Mouse (Mus musculus) embryo, embryonic 9.5 days (tissue): ENCODE results near the gene F930015N05Rik.

Source experiments
- DNase-seq: peaks from one replicate; pipeline ENCODE4 v3.0.0-alpha.2; 2017; ENCODE audit errors: extremely low spot score

The F930015N05Rik gene

DNA sequence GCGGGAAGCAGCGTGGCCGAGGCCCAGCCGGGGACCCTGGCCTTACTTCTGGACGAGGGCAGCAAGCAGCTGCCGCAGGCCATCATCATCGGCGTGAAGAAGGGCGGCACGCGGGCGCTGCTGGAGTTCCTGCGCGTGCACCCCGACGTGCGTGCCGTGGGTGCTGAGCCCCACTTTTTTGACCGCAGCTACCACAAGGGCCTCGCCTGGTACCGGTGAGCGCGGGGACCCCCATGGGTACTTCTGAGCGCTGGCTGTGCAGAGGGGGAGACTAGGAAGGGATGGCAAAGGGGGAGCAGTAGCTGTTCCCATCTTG, at the start of gene F930015N05Rik:
Gene F930015N05Rik (minus strand): TSS at position 242 of the 316 bp plus-strand sequence.
- DNase-seq = no peak

DNA sequence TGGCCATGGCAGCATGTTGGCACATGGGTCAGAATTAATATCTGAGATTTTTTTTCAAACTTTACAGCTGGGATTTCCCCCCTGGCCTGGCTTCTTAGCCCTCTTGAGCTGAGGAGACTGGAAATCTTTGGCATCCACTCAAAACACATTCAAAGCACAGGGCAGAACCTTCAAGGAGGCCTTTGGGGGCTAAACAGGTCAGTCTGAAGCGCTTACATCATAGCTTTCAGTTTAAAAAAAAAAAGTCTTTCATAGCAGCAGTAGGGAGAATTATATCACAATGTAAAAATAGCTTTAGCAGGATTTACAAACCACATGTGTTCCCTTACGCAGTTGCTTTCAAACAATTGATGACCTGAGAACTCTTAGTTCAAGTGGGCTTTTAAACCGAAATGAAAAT, 45.0 kb upstream of the F930015N05Rik start:
- DNase-seq = no peak

DNA sequence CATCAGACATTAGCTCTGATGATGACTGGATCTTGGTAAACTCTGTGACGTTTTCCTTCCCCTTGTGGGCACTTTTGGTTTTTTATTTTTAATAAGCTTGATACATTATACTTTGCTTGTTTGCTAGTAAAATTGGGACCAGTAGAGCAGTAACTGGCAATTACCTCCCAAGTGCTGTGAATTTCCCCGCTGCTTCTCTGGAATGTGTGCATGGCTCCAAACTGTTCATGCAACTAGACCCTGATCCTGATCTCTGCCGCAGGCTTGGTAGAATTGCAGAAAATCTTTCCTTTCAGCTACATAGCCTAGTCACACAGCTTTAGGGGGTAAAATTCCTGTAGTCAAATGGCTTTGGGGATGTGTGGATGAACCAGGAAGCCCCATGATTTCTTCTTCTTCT, 37.2 kb upstream of the F930015N05Rik start:
- DNase-seq = no peak

DNA sequence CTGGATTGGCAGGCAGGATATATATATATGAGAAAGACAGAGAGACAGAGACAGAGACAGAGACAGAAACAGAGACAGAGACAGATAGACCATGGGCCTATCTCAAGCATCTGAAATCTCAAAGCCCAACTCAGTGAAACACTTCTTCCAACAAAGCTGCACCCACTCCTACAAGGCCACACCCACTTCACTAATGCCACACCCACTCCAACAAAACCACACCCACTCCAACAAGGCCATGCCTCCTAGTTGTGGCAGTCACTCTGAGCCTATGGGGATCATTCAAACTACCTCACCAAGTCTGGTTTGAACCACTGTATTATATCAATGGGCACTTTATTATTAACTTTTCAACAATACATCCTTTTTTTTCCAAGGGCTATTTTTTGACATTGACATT, 34.2 kb upstream of the F930015N05Rik start:
- DNase-seq = no peak

DNA sequence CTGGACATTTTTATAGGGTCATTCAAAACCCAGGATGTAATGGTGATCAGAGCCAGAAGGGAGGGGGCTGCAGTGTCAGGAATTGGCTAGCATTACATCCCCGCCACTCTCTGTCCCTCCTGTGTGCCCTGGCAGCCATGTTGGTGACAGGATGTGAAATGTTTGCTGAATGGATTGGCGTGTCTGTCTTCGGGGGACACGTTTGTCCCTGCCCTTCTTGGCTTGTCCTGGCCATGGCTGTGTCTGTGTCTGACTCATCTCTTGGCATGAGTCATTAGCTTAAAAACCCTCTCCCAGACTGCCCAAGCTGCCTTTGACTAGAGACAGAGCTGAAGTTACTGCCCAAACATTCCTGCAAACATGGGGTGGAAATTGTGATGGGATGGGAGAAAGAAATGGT, 32.3 kb upstream of the F930015N05Rik start:
- DNase-seq = no peak

DNA sequence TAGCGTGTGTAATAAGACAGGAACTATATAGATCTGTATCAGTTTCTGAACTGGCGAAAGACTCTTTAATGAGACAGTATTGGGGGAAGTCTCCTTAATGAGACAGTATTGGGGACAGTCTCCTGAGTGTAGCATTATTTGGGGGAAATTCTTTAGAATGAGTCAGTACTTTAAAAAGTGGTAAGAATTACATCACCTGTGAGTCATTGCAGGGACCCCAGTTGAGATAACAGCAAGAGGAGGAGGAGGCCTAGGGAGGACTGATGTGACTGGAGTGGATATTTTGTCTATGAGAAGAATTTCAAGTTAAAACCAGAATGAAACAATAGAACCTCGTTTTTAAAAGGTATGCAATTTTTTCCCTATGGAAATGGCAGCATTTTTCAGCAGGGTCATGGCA, 25.3 kb upstream of the F930015N05Rik start:
- no peak for DNase-seq

DNA sequence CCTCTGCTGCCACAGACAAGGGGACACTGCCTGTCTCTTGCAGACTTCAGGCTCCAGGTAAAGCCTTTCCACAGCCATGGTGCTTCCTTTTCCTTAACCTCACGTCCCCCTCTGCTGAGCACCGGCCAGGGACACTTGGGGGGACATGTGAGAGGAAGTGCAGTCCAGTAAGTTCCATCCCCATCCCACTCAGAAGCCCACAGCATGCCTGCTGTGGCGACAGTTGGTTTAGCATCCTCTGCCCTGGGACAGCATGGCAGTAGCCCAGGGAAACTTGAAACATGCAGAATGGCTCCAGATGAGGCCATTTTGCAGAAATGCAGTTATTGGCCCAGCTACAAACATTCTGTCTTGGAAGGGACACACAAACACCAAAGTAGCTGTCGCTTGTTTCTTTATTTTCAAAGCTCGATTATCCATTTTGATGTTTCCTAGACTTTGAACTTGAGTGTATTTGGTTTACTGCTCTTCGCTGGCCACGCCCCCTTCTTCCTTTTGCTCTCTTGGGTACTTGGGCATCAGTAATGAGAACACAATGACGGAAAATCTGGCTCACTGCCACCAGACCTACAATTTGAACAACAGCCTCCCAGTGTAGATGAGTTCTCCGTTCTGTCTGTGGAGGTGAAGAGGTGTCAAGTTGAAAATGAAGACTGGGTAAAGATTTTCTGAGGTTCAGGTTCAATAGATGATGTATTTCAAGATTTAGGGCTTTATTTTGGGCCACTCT, 12.3 kb upstream of the F930015N05Rik start:
- DNase-seq = no peak

DNA sequence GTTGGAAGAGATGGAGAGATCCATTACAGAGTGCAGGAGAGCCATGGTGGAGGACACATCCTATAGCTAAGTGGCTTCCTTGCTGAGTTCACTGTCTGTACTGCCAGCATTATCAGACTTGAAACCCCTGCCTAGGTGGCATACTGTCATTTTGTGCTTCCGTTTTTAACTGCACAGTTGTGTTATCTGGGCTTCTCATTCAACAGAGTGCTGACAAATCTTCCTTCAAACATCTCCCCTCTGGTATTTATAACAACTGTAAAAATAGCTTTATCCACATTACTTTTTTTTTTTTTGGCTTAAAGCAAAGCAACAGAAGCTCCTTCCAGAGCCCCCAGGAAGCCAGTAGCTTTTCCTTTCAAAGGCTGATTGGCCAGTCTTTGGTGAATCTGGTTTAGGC, 8.8 kb upstream of the F930015N05Rik start:
- DNase-seq = no peak

DNA sequence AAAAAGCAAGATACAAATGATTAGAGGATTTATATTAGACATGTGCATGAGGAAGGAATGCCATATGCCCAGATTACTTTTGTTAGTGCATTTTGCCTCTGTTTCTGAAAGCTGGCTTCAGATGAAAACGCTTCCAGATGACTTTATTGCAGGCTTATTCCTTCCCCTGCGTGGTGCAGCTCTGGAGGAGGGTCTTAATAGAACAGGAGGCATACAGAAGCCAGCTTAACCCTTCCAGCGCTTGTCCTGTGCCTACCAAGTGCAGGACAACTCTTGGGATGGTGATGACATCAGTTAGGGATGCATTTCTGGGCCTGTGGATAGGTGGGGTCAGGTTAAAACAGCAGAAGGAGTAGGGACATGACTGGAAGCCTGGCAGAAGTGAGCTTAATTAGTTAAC, 6.2 kb upstream of the F930015N05Rik start:
- no peak for DNase-seq

DNA sequence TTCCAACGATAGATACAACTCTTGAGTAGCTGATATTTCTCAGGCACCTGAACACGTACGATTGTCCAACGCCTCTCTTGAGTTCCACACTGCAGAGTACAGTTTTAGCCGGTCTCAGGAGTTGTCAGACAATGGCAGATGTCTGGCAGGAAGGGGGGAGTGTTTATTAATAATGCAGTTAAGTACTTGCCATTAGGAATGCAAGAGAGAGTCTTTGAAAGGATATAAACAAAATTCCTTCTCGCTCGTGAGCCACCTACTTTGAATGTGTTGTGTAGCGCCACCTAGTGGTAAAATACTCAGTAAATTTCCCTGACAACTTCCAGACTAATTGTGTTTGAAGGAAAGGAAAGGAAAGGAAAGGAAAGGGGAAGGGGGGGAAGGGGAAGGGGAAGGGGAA, 5.7 kb upstream of the F930015N05Rik start:
- DNase-seq = peak; percentile 64

DNA sequence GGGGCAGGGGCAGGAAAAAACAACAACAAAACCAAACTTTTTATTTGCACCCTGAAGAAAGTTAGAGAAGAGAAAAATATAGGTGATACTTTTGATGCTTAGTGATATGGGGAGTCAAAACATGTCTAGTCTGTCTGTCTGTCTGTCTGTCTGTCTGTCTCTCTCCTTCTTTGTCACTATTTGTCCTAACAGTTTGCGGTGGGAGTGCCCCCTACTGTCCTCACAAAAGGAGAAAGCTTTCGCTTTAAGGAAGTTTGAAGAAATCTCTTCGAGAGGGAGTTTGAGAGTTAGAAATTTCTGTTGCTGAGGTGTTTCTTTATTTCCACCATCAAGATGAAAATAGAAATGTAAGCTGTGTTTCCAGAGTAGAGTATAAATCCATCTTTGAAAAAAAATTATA, 2.5 kb upstream of the F930015N05Rik start:
- no peak for DNase-seq

DNA sequence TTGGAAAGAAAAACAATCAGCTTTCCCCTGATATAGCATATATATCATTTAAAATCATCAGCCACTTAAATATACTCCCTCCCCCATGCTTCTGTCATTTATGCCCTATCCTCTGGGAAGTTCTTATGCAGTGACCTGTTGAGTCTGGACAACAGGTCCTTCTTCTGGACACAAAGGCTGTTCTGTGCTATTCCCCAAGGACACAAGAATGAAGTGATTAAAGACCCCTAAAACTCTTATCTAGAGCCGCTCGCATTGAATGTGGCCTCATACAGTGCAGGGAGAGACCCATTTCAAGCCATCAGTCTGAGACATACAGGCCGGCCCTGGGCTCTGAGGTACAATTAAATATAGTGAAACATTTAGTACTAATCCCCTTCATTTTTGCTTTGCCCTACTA, 1.3 kb upstream of the F930015N05Rik start:
- peak; percentile 14 for DNase-seq

DNA sequence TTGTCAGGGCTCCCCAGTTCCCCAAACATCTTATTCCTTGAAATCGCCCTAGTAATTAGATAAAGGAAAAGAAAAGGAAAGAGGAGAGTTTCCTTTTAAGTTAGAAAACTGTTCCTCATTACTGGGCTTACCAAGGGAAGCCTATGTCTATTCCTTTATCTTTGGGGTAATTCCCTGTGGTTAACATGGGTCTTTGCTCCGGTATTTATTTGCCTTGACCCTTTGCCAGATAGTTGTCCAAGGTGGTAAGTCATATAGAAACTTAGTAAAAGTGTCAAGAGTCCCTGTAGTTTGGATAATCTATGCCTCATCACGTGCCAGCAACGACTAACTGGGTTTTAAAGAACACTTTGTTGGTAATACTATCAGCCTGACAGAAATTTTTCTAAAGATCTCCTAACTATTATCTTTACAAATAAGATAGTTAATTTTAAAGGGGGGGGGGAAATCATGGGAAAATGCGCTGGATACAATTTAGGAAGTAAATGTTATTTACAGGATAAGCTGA, 392 bp upstream of the F930015N05Rik start:
- DNase-seq = no peak

DNA sequence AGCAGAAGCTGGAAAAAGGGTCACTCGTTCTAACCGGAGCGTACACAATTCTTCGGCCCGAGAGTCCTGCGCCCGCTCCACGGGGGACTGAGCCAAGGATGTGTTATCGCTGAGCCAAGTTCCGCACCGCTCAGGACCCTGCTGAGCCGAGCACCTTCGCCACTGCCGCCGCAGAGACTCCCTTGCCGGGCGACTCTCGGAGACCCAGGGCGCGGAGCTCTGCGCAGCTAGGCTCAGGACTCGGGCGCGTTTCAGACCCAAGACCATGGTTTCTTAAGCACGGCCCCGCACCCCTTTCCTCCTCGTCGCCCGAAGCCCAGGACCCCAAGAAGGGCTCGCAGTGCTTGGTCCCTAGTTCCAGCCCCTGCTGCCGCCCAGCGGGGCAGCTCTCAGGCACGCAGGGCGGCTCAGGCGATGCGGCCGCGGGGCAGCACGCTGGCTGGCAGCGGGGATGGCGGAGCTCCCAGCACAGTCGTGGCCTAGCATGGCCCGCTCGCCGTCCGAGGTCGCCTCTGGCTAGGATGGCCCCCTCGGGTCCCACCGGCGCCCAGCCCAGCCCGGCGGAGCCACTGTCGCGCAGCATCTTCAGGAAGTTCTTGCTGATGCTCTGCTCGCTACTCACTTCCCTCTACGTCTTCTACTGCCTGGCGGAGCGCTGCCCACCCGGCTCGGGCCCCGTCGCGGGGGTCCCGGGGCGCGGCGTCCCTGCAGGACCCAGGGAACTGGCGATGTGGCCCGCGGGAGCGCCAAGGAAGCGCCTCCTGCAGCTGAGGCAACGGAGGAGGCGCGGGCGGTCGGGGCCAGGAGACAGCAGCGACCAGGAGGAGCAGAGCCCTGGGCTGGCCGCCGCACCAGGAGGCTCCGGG, 674 bp downstream of the F930015N05Rik start:
- peak; percentile 75 for DNase-seq

DNA sequence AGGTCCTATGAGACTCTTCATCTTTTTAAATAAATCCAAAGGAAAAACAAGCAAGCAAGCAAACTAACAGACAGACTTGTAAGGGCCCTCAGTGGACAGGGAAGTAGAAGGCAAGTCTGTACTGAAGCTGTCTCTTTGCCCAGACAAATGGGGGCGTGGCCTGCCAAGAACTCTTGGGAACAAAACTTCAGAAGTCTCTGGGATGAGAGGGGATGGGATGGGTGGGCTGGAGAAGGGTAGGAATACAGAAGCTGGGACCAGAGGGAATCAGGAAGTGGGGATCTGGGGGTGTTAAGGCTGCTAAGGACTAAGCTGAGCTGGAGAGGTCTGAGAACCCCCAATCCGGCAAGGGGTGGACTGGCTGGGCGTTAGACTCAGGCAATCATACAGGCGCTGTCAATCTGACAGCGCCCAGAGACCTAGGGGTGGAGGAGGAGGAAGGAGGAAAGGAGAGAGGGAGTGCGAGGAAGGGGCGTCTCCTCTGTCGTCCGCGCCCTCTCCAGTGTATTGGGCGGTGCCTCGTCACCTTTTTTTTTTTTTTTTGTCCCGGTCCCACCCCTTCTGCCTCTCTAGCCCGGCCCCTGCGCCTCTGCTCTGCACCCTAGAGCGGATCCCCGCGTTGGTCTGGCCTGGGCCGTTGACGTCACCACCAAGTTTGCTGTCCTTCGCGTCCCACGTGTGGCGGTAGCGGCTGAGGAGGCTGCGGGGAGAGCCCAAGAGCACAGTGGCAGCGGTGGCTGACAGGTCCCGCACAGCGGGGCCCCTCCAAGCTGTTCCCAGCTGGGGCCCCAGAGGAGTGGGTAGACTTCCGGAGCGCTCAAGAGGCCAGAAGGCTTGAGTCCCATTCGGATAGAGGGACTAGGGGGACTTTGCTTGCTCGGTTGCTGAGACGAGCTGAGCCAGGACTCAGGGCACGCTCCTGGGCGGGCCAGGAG, 1.6 kb downstream of the F930015N05Rik start, which contains the start of gene Hs3st3a1:
Gene Hs3st3a1 (plus strand): TSS at position 722 of the 935 bp plus-strand sequence.
- DNase-seq = peak; percentile 87

DNA sequence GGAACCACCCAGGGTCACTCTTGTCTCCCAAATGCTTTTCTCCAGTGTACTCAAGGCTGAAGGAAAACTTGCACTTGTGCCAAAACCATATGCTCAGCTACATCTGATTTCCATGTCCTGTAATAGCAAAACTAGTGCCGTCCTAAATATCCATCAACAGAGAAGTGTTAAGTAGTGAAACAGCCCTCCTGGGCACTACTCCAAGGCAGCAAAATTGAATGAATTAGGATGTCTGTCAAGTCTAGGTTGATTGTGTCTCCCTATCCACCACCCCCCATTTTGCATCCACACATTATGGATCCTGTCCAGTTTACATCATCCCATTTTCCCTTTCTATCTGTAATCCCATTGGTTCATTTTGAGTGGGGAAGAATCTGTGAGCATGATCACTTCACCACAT, 17.5 kb downstream of the F930015N05Rik start:
- no peak for DNase-seq

DNA sequence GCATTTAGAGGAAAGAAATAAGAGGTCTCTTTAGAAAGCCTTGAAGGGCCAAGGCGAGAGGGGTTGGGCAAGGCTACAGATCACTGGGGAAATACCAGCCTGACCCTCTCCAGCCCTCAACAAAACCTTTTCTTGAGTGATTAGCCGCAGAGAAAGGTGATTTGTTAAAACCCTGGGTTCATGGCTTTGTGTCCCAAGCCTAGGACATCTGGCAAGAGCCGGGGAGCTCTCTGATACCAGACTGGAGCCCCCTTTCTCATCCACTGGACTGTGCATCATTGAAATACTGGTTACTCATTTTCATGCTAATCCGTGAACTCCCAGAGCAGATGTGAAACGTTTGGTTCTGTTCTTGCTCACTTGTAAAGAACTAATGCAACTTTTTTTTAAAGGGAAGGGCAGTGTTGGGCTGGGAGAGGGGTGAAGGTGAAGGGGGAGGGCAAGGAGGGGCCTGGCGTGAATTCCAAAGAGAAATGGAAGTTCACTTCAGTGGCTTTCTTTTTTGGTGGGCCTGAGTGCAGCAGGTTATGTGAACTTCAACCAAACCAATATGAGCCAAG, 35.8 kb downstream of the F930015N05Rik start:
- peak; percentile 34 for DNase-seq

DNA sequence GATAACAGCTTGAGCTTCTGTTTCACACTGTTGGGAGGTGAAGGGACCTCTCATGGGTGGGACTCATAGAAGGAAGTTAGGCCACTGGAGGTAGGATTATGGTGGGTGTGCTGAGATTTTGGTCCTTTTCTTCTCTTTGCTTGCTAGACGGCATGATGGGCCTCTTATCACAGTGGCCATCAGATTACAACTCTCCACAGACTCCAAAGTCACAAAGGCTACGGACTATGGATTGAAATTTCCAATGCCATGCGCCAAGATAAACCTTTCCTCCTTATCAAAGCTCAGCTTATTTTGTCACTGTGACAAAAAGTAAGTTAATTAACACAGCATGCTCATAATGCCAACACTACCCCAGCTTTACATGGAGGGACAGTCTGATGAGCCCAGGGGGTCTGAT, 38.8 kb downstream of the F930015N05Rik start:
- no peak for DNase-seq

DNA sequence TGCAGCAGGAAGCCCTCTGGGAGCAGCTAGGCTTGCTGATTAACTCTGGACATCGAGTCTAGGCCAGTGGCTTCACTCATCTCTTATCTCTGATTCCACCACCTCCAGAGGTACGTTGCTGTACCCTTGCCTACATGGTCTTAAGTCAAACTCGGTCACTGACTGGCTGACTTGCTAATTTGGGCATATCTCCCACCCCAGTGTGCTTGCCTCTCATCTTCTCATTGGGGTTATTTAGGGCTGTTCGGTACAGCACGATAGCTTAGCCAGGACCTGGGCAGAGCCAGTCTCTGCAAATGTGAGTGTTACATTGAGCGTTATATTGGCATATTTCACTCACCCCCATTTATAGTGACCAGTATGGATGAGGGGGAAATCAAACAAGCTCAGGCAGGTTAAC, 39.5 kb downstream of the F930015N05Rik start:
- DNase-seq = no peak

DNA sequence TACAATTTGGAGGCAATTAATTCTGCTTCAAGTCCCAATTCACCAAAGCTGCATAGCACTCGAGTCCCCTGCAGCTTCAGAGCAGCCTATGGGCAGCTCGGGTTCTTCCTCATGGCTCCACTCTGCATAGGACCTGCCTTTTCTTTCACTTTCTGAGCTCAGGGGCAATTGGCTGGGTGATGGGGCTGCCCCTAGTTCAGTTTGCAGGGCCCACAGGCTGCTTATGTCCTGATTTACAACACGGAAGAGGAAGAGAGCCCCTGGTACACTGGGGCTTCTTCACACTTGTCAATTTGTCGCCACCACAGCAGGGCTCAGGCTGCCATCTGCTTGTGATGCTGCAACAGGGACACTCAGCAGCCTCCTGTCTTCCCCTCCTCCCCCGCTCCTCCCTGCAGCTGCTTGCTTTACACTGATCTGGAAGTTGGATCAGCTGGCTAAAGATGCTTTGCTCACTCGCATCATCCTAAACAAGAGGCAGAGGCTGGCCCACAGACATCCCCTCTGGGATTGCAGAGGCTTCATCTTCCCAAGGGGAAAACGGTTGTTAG, 40.0 kb downstream of the F930015N05Rik start:
- DNase-seq = peak; percentile 44

DNA sequence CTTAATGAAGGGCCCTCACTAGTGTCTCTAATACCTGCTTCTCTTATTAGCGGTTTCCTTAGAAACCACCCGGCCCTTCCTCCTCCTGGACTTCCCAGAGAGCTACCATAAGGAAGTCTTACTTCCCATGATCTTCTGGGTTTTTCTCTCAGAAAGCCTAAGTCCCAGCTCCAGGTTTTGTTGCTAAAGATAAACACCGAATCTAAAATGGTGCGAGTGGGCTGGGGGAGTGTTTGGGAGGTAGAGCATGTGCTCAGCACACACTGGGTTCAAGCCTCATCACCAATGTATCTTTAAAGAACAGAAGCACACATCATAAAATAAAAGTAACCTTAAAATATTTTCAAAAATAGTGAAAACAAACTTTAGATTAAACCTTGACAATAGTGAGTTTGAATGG, 50.1 kb downstream of the F930015N05Rik start:
- no peak for DNase-seq
